In the genomic region with DNA sequence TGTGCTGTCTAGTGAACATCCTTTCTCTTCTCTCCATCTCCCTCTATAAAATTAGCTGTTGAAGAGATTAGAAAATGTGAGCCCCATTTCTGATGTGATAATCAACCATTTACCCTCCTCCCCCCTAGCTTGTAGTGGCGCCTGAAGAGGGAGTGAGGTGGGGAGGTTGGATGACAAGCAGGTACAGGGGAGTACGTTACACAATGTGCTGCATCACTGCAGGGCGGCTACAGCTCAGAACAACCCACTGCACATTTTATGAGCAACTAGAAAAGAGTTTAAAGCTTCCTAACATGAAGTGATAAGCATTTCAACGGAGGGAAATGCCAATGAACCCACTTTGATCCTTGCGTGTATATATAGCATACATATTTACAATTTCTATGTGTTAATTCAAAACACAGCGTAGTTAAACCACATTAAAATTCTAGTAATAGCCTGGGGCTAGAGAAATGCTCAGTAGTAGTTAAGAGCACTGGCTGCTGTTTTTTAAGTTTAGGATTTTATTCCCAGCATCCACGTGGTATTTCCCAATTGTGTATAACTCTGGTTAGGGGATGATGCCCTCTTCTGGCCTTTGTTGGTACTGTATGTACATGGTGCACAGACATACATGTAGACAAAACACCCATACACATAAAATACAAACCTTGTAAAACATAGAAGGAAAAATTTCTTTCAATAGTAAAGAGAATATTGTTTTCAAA, we compare ENCODE assay signal across 8 mouse cellular contexts. TPM values are rescaled to one million over a fixed set of nuclear protein-coding genes. Genes with fewer than 3 reads are reported as not detected.
DNase-seq lines count a peak whose midpoint lies in the region; ATAC-seq lines count a peak whose summit lies in the region.

No protein-coding gene starts in this region.

- H3K4me1 ChIP-seq in liver, embryonic 11.5 days (replicated peaks; ENCODE audit: control insufficient read depth, insufficient read depth, low read length), result no peaks in the 10 kb centered on the region
- H3K4me1 ChIP-seq in hindbrain, embryonic 15.5 days (replicated peaks), result no peaks in the 10 kb centered on the region
- peaks cover 3% of the 10 kb centered on the region; the same call in 1 of the 2 replicates for H3K4me1 ChIP-seq in limb, embryonic 13.5 days
- H3K4me1 ChIP-seq in neural tube, embryonic 15.5 days, result no peaks in the 10 kb centered on the region

- H3K27ac ChIP-seq in liver, embryonic 11.5 days (ENCODE audit: low read depth, low read length), result no peak overlapping the region
- H3K27ac ChIP-seq in hindbrain, embryonic 15.5 days (replicated peaks), result no peak overlapping the region
- no peak overlapping the region for H3K27ac ChIP-seq in limb, embryonic 13.5 days
- no peak overlapping the region for H3K27ac ChIP-seq in neural tube, embryonic 15.5 days (replicated peaks)

- ATAC-seq in liver, embryonic 11.5 days (replicated peaks; ENCODE audit: low FRiP score), result no peak
- peak; percentile 67; the same call in 1 of the 2 replicates for ATAC-seq in hindbrain, embryonic 15.5 days (ENCODE audit: low FRiP score, low read depth)
- peak; percentile 82; the same call in 1 of the 2 replicates for ATAC-seq in limb, embryonic 13.5 days (ENCODE audit: low FRiP score, low read depth)
- ATAC-seq in neural tube, embryonic 15.5 days (ENCODE audit: low FRiP score), result peak; percentile 76

- peak; percentile 26 for DNase-seq in liver
- no peak for DNase-seq in liver, embryonic 11.5 days (ENCODE audit: low spot score)
- DNase-seq in ZHBTc4 (ENCODE audit: low read depth, low spot score), result peak; percentile 78
- DNase-seq in embryo, embryonic 10.5 days (ENCODE audit: low spot score), result peak; percentile 81
- no peak for DNase-seq in natural killer cell, adult 2 months (ENCODE audit: low spot score in 2 of 2)

- H3K36me3 ChIP-seq in liver, embryonic 11.5 days (ENCODE audit: control insufficient read depth, insufficient read depth, low read length), result no peaks in the 10 kb centered on the region
- H3K36me3 ChIP-seq in hindbrain, embryonic 15.5 days, result no peaks in the 10 kb centered on the region
- no peaks in the 10 kb centered on the region for H3K36me3 ChIP-seq in limb, embryonic 13.5 days
- H3K36me3 ChIP-seq in neural tube, embryonic 15.5 days, result no peaks in the 10 kb centered on the region

- no peaks in the 10 kb centered on the region for H3K27me3 ChIP-seq in liver, embryonic 11.5 days (replicated peaks; ENCODE audit: control insufficient read depth, insufficient read depth, low read length)
- H3K27me3 ChIP-seq in hindbrain, embryonic 15.5 days, result no peaks in the 10 kb centered on the region
- no peaks in the 10 kb centered on the region for H3K27me3 ChIP-seq in limb, embryonic 13.5 days
- H3K27me3 ChIP-seq in neural tube, embryonic 15.5 days (replicated peaks), result no peaks in the 10 kb centered on the region

- no peak overlapping the region for H3K4me3 ChIP-seq in liver, embryonic 11.5 days (ENCODE audit: low read depth, low read length)
- no peak overlapping the region for H3K4me3 ChIP-seq in hindbrain, embryonic 15.5 days
- no peak overlapping the region for H3K4me3 ChIP-seq in limb, embryonic 13.5 days
- no peak overlapping the region for H3K4me3 ChIP-seq in neural tube, embryonic 15.5 days (replicated peaks)

- 64% methylated on average over 7 of the region's 7 CpGs for WGBS in liver, embryonic 11.5 days
- 70% methylated on average over 7 of the region's 7 CpGs for WGBS in hindbrain, embryonic 15.5 days
- 42% methylated on average over 7 of the region's 7 CpGs for WGBS in limb, embryonic 13.5 days
- WGBS in neural tube, embryonic 15.5 days, result 66% methylated on average over 7 of the region's 7 CpGs

- H3K9me3 ChIP-seq in liver, embryonic 11.5 days (ENCODE audit: control insufficient read depth, low read length), result no peaks in the 10 kb centered on the region
- no peaks in the 10 kb centered on the region for H3K9me3 ChIP-seq in hindbrain, embryonic 15.5 days
- no peaks in the 10 kb centered on the region for H3K9me3 ChIP-seq in limb, embryonic 13.5 days
- H3K9me3 ChIP-seq in neural tube, embryonic 15.5 days (replicated peaks), result no peaks in the 10 kb centered on the region

- H3K4me2 ChIP-seq in liver, embryonic 11.5 days, result no peak overlapping the region
- H3K4me2 ChIP-seq in hindbrain, embryonic 15.5 days, result no peak overlapping the region
- H3K4me2 ChIP-seq in limb, embryonic 13.5 days (replicated peaks), result no peak overlapping the region
- H3K4me2 ChIP-seq in neural tube, embryonic 15.5 days, result no peak overlapping the region

- H3K9ac ChIP-seq in liver, embryonic 11.5 days (ENCODE audit: low read depth, low read length), result no peak overlapping the region
- no peak overlapping the region for H3K9ac ChIP-seq in hindbrain, embryonic 15.5 days
- no peak overlapping the region for H3K9ac ChIP-seq in limb, embryonic 13.5 days
- no peak overlapping the region for H3K9ac ChIP-seq in neural tube, embryonic 15.5 days (replicated peaks)

RNA-seq across cellular contexts. Expression of a gene that starts 7.6 kb away (rescaled TPM):
- 0.25 TPM in 1 of 2 replicates, not detected in the other for polyA plus RNA-seq in liver, embryonic 11.5 days (2014; fragmentation: Nextera tagmentation; extraction: Ambion mirVana)
- 39.5 and 47.7 TPM in 2 replicates for polyA plus RNA-seq in hindbrain, embryonic 15.5 days (2015; fragmentation: Nextera tagmentation; extraction: Ambion mirVana)
- 22.1 and 24.6 TPM in 2 replicates for polyA plus RNA-seq in limb, embryonic 13.5 days (2015; fragmentation: Nextera tagmentation; extraction: Ambion mirVana)
- polyA plus RNA-seq in neural tube, embryonic 15.5 days (2015; fragmentation: Nextera tagmentation; extraction: Ambion mirVana), result 27.2 and 30.5 TPM in 2 replicates

Comparison
In these comparisons a context has a peak if more than half of its experiments do, and no peak if none do; other contexts are left out.
1. DNase-seq: peak in liver (single experiment), ZHBTc4 (single experiment) and embryo, embryonic 10.5 days (single experiment); none in liver, embryonic 11.5 days (single experiment) and natural killer cell, adult 2 months (0 of 2).
2. RNA of a gene that starts 7.6 kb away (polyA plus RNA-seq): 39.5 to 47.7 TPM in hindbrain, embryonic 15.5 days, 27.2 to 30.5 TPM in neural tube, embryonic 15.5 days and 22.1 to 24.6 TPM in limb, embryonic 13.5 days; 0.25 TPM in liver, embryonic 11.5 days; every median in the first group is over 10 times any median in the second.